Mouse (Mus musculus) bone marrow macrophage, adult 2 months (primary cell): ENCODE results near the gene Cnp. TPM values are rescaled to one million over a fixed set of nuclear protein-coding genes. Genes with fewer than 3 reads are reported as not detected.
"Not testable (repeated sequence)": the region's sequence is repeated elsewhere in the genome, so short reads cannot be mapped to it uniquely, and the experiment has no call there.

Experiments used
- H3K27ac ChIP-seq: 2 replicates; pipeline ENCODE4 v1.5.1; 2012; ENCODE audit warnings: low read depth, low read length; ENCODE audit not compliant: insufficient read depth
- H3K4me1 ChIP-seq: 2 replicates; pipeline ENCODE4 v1.6.1; 2012; ENCODE audit warnings: low read length; ENCODE audit not compliant: control insufficient read depth, insufficient read depth
- H3K4me3 ChIP-seq: 2 replicates; pipeline ENCODE4 v1.5.1; 2012; ENCODE audit warnings: mild to moderate bottlenecking, low read length, moderate library complexity; ENCODE audit not compliant: insufficient read depth
- CTCF ChIP-seq: IDR thresholded peaks from 2 replicates; pipeline ENCODE4 v1.5.1; 2012; ENCODE audit warnings: low read depth, mild to moderate bottlenecking, low read length, moderate library complexity
- POLR2A ChIP-seq: IDR thresholded peaks from 2 replicates; pipeline ENCODE4 v1.6.1; 2012; ENCODE audit warnings: mild to moderate bottlenecking, low read depth, low read length, borderline replicate concordance
- polyA plus RNA-seq: library from polyadenylated mRNA; stranded (reverse); fragments of >200 nt; gene quantifications from 2 replicates; pipeline ENCODE4 v1.2.4, GENCODE M21; 2012; ENCODE audit not compliant: missing spikeins, insufficient read depth, insufficient read length

Gene Cnp
- 40.3 and 41.2 TPM in 2 replicates for polyA plus RNA-seq

- no peak for TF ChIP-seq POLR2A
- TF ChIP-seq CTCF = no peak
- peak within 1 kb of the TSS; percentile 72 for H3K27ac ChIP-seq
- peaks cover 6% of the 10 kb centered on the region for H3K4me1 ChIP-seq
- peak within 1 kb of the TSS; percentile 90 for H3K4me3 ChIP-seq
Observed at GRCm38 (mm10) chr11:100574708-100575483, at the start of gene Cnp. Gene Cnp, plus strand, starts transcription at chr11:100574904.

GRCm38 (mm10) chr11:100524987-100525630 is 49.6 kb upstream of the Cnp start:
- H3K4me3 ChIP-seq = peak overlapping the region; percentile 78
- TF ChIP-seq POLR2A = no peak
- no peak for TF ChIP-seq CTCF
- H3K27ac ChIP-seq = no peak overlapping the region
- peaks cover 30% of the 10 kb centered on the region for H3K4me1 ChIP-seq

DNA sequence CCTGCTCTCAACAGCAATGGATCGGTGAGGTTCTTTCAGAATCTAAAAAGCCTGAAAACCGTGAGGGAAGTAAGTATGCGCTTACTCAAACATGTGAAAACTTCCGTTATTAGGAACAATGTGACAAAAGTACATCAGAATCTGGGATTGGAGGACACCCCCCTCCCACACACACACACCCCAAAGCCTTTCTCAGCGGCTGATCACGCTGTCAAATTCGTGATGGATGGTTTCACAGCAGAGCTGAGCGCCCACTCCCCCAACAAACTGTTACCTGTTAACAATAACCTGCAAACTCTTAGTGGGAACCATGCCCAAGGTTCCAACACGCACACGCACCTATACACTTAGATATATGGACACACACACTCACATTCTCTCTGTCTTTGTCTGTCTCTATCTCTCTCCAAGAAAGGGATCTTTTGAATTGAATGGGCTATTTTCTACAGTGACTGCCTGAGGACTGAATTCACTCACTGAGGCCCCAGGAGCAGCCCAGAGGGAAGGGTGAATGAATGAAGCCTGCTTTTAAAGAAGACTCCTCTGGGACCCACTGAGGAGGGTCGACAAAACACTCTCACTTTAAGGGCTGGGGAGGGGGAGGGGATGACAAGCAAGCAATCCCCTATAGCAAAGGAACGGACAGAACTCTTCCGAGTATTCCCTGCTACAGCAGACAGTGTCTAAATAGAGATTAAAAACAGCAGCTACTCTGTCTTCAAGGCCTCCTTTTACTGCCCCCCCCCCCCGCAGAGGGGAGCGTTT is 48.5 kb upstream of the Cnp start:
- Histone ChIP-seq H3K4me3 (peak overlapping the region; percentile 78), H3K4me1 (peaks cover 30% of the 10 kb centered on the region), H3K27ac (no peak overlapping the region)
- no peak for TF ChIP-seq CTCF
- TF ChIP-seq POLR2A = no peak

GRCm38 (mm10) chr11:100527066-100527457 is 47.6 kb upstream of the Cnp start:
- H3K27ac ChIP-seq = peak overlapping the region; percentile 75
- no peak for TF ChIP-seq CTCF
- no peak for TF ChIP-seq POLR2A
- H3K4me3 ChIP-seq = peak overlapping the region; percentile 78
- H3K4me1 ChIP-seq = peaks cover 30% of the 10 kb centered on the region

GRCm38 (mm10) chr11:100527458-100528374 is 47.0 kb upstream of the Cnp start, which contains the start of gene Acly:
Gene Acly, minus strand, starts transcription at chr11:100528000.
- peaks cover 30% of the 10 kb centered on the region for H3K4me1 ChIP-seq
- H3K27ac ChIP-seq = peak within 1 kb of the TSS; percentile 75
- TF ChIP-seq POLR2A (peak; percentile 97), CTCF (no peak)
- peak within 1 kb of the TSS; percentile 78 for H3K4me3 ChIP-seq

- peaks cover 30% of the 10 kb centered on the region for H3K4me1 ChIP-seq
- peak overlapping the region; percentile 57 for H3K27ac ChIP-seq
- H3K4me3 ChIP-seq = peak overlapping the region; percentile 10; the same call in 1 of the 2 replicates
- TF ChIP-seq CTCF (no peak), POLR2A (no peak)
Observed at GRCm38 (mm10) chr11:100528375-100529165, 46.1 kb upstream of the Cnp start.

GRCm38 (mm10) chr11:100533871-100534270 is 40.8 kb upstream of the Cnp start:
- TF ChIP-seq CTCF (no peak), POLR2A (no peak)
- Histone ChIP-seq H3K4me1 (no peaks in the 10 kb centered on the region; the same call in 1 of the 2 replicates), H3K4me3 (no peak overlapping the region), H3K27ac (no peak overlapping the region)

GRCm38 (mm10) chr11:100534411-100534810 is 40.3 kb upstream of the Cnp start:
- H3K27ac ChIP-seq, H3K4me1 ChIP-seq, H3K4me3 ChIP-seq: not testable (repeated sequence)

- H3K27ac ChIP-seq, H3K4me3 ChIP-seq, H3K4me1 ChIP-seq: not testable (repeated sequence)
Observed at GRCm38 (mm10) chr11:100534821-100535220, 39.9 kb upstream of the Cnp start.
